Mouse (Mus musculus): Measurements from ENCODE around the gene Arsj.

The Arsj gene

DNA sequence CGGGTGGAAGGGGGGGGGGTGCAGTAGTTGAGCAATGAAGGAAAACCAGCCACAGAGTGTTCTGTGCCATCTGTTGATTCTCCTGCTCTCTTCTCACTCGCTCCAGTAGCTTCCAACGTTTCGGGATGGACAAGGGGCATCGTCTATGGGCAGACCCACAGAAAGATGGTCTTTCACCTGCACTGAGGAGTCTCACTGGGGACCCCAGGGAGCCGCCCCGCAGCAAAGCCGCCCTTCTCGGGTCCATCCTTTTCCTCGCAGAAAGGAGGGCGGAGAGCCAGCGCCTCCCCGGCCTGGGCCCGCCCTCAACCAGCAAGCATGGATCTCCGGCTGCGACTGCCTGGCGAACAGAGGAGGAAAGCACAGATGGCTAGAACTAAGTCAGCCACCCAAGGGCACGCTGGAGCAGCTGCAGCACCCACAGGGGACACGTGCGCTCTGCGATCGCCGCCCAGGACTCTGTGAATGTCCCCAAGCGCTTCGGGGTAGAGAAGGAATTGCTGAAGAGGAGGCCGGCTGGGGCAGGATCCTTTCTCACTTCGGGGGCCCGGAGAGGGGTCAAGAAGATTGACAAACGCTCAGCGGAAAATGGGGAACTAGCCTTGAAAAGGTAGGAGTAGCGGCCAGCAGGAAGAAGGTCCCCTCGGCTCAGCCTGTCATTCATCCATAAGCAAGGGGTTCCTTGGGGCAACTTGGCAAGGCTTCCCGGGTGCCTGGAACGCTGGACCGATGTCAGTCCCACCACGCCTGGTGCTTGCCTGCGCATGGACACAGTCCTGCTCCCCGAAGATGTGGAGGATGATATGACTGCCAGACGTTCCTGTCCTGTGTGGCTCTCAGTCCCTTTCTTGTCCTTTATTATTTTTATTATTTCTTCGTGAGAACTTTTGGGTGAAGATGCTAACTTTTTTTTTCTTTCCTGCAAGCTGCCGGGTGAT, at the start of gene Arsj:
Arsj (plus strand) TSS at position 117 of the 938 bp plus-strand sequence.
- no peak for DNase-seq (ENCODE audit: low read depth, low spot score)

DNA sequence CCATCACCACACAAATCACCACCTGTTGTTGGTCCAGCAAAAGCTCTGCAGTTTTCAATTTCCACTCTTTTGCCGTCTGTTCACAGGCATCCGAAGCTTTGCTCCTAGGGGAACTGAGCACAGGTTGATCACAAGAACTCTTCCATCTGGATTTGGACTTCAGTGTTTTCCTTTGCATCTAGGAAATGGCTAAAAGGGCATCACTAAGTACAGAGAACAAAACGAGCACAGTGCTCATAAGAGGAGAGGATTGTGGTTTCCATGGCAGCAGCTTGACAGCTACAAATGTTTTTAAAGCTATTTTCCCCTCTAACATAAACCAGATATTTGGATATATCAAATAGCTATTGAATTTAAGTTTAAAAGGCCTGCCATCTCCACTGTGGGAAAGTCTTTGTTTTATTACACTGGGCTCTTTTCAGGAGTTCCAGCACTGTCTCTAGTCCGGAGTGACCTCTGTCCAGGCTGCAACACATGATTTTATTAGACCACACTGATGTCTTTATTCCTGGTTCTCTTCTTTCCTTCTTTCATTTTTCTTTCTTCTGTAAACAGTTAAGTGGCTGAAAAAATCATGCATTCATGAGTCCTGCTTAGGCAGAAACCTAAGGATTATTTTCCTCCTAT, 38.5 kb upstream of the Arsj start:
- DNase-seq (ENCODE audit: low read depth, low spot score), result no peak

DNA sequence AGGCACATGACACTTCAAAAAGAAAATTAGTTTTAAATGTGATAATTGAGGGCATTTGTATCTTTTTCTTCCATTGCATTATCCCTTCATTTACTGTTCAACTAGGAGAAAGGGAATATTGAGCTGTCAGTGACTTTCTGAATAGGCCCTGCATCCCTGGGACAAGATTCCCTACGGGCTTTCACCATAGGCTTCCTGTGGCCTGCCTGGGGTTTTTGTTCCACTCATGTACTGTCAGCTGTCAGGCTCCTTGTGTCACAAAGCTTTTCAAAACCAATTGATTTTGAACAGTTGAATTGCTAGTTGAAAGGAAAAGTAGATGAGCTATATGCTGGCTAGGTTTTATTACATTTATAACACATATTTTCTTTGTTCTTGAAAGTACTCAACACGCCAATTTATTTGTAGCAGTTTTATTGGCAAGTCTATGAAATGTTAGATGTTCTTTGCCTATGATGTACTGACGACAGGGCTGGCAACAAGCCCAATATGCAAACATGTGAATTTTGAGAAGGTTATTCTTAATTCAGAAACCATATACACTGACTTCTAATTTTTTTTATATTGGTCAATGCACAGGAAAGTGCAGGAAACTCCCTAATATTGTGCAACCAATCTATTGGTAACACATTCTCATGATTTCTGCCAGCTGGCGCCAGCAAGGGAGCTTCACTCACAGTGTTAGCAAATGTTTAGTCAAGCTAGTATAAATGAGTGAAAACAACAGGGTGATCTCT, 37.4 kb upstream of the Arsj start:
- no peak for DNase-seq (ENCODE audit: low read depth, low spot score)

DNA sequence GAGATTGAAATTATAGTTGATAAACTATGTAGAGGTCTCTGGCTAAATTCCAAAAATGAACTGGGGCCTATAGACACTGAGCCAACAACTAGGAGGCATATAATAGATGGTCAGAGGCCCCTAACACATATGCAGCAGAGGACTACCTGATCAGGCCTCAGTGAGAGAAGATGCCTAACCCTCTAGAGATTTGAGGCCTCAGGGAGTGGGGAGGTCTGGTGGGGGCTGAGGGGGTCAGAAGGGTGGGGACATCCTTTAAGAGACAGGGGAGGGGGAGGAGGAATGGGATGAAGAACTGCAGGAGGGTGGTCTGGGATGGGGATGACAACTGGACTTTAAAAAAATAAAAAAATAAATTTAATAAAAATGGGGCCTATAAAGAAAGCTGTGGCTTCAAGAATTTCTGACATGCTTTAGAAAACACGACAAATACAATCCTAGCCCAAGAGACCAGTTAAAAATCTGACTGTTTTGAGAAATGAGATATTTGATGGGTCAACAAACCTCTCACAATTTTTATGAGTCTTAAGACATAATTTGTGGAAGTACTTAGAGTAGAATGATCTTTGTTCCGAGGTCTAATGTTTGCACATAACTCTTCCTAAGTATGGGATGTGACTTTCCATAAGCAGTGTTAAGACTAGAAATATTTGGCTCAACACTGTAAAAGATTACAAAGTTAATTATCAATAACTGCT, 36.7 kb upstream of the Arsj start:
- no peak for DNase-seq (ENCODE audit: low read depth, low spot score)

GRCm38 (mm10) chr3:126335329-126335728, 28.2 kb upstream of the Arsj start:
- DNase-seq (ENCODE audit: low read depth, low spot score), result no peak

GRCm38 (mm10) chr3:126344745-126345144, 18.7 kb upstream of the Arsj start:
- DNase-seq (ENCODE audit: low read depth, low spot score), result no peak

DNA sequence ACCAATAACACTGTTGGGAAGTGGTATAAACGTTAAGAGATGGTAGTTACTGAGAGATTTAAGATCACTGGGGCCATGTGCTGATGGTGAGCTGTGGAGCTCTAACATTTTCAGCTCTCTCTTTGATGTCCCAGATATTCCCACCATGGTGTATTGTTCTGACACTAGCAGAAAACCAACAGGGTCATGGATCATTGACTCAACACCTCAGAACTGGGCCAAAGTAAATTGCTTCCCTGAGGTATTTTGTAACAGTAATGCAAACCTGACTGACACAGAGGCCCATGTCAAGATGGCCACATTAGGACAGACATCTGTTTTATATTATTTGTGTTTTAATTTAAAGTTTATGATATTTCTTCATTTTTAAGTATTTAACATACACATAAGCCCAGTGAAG, 3.7 kb upstream of the Arsj start:
- DNase-seq (ENCODE audit: low read depth, low spot score), result no peak

DNA sequence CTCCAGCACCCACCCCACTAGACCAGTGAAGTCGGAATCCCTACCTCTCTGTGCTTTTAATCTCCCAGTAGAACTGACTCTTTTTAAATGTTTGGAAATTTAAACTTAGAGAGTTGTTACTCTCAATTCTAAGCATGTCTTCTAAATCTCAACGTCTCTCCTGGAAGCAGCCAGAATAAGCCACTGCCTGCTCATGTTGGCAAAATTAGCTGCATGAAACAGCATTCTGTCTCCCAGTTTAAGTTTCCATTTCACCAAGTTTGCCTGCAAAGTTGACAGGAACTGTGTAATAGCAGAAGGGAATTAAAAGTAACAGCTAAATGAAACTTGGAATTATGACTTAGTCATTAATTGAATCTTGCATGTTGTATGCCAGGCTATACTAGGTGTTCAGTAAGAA, 1.1 kb upstream of the Arsj start:
- DNase-seq (ENCODE audit: low read depth, low spot score), result no peak

- DNase-seq (ENCODE audit: low read depth, low spot score), result no peak
Observed at GRCm38 (mm10) chr3:126362931-126363525, 456 bp upstream of the Arsj start.

DNA sequence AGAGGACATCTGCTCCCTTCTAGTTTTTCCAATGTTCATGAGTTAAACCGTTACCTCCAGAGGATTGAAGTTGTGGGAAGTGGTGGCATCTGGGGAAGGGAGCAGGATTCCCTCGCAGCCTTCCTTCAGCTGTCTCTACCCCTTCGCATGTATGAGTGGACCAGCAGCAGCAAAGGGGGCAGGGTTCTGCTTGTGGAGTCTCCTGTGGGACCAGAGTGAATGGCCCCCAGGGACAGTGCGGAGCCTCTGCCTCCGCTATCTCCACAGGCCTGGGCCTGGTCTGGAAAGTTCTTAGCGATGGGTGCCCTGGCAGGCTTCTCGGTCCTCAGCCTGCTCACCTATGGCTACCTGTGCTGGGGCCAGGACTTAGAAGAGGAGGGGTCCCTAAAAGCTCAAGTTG, 1.1 kb downstream of the Arsj start:
- DNase-seq (ENCODE audit: low read depth, low spot score), result no peak

DNA sequence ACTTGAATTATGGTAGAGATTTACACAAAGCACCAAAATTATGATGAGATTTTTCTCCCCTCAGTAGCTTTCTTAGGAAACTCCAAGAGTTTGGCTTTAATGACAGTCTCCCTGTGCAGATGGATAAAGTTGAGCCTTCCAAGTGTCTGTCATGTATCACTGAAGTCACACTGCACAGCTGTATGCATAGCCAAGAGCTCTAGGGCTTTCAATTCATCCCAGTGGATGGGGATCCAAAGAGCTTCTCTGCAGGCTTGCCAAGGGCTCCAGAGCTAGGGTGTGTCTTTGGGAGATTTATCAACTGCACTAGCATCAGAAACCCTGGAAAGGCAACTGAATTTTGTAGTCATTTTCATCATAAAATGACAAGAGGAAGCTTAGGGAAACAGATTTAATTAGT, 7.1 kb downstream of the Arsj start:
- DNase-seq (ENCODE audit: low read depth, low spot score), result no peak

DNA sequence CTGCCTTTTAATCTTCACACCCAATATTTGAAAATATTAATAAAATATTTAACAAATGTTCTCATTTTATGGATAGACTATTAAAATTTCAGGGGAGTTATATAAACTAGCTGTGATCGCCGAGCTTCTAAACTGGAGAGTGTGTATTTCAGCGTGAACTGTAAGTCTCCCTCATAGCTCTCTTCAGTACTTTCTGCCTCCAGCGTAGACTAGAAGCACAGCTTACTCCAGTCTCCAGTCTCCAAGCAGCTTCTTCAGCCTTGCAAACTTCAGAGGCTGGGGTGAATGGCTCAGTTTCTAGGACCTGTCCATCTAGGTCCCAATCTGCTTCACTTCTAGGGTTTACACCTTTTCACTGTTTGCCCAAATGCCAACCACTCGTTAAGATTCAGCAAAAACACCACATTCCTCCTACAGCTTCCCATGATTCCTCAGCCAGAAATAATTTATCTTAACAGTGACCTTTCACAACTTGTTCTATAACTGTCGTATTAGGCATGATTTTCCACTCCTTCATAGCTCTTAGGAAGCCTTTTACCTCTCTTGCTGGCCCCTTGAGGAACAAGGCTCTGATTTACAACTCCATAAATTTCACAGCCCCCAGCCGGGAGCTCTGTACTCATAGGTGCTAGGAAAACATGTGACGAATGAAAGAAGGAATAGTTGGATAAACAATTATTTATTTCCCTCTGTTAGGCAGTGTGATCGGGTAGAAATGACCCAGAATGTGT, 9.5 kb downstream of the Arsj start:
- DNase-seq (ENCODE audit: low read depth, low spot score), result no peak

GRCm38 (mm10) chr3:126373721-126374120, 10.2 kb downstream of the Arsj start:
- no peak for DNase-seq (ENCODE audit: low read depth, low spot score)

- DNase-seq (ENCODE audit: low read depth, low spot score), result no peak
Observed at GRCm38 (mm10) chr3:126379252-126379651, 15.8 kb downstream of the Arsj start.

DNA sequence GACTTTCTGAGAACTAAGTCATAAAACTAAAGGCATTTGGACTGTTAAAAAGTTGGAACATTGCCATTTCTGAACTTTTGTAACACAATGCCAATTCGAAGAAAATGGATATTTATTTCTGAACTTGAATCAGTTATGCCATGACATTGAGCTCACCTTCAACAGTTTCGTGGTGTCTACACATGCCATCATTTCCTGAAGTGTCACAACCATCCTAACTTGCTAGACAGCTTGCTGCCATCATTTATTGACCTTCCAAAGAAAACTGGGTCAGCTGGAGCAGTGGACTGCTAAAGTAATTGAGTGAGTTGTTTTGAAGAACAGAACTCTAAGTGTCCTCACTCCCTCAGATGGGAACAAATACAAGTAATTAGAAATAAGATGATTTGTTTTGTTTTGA, 16.2 kb downstream of the Arsj start:
- no peak for DNase-seq (ENCODE audit: low read depth, low spot score)

GRCm38 (mm10) chr3:126383276-126383675, 19.8 kb downstream of the Arsj start:
- DNase-seq (ENCODE audit: low read depth, low spot score), result no peak

GRCm38 (mm10) chr3:126384657-126385438, 21.4 kb downstream of the Arsj start:
- DNase-seq (ENCODE audit: low read depth, low spot score), result no peak

DNA sequence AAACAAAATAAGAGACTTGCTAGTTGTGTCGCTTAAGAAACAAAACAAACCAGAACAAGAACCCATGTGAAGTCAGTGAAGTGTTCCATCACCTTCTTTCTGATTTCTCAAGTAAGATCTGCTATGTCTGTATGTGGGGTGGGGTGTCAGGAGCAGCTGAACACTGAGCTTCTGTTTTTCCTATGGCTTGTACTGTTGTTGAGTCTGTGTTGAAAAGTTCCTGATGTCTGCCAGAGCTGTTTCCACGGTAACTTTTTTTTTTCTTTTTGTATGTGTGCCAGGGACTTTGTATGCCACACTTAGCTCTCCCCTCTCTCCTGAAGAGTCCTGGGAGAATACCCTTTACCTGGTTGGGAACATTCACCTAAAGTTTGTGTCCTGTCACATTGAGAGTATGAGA, 34.0 kb downstream of the Arsj start:
- DNase-seq (ENCODE audit: low read depth, low spot score), result no peak

DNA sequence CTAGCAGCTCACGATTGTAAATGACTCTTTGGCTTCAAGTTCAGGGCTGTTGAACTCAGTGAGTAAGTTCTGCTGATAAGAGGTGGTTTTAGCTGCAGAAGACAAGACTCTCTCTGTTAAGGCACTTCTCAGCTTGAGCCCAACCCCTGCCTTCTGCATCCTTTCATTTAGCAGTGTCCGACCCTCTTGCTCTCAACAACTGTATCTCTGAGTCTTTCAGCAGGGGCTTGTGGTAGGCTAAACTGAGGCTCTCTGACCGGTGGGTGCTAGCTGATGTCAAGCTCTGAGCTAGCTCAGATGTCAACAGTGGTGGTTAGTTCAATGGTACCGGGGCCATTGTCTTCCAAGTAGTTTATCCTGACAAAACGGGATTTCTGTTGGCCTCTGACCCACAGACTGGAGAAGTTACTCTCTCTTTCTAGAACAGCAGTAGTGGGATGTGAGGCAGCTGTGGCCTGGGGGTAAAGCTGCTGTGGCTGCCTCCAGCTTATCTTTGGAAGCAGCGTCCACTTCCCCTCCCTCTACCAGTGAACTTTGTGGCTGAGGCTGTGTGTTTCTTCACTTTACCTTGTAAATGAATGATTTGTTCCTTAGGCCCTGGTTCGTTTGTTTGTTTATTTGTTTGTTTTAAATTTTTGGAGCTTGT, 34.6 kb downstream of the Arsj start:
- no peak for DNase-seq (ENCODE audit: low read depth, low spot score)

Data from retina, postnatal 7 days (tissue).